Mouse (Mus musculus) heart, embryonic 16.5 days (tissue): ENCODE measurements around the gene Fam122b. TPM values are rescaled to one million over a fixed set of nuclear protein-coding genes. Genes with fewer than 3 reads are reported as not detected.

ENCODE experiments used
- ATAC-seq: fragments of 200-750 bp; cut with Nextera tagmentation; replicated peaks from 2 replicates; pipeline ENCODE4 v1.8.0; 2017; ENCODE audit warnings: moderate number of reproducible peaks; ENCODE audit not compliant: insufficient read depth, low FRiP score; ENCODE audit errors: extremely low read depth
- H3K27ac ChIP-seq: fragments of 300-500 bp; sonication (generic); 2 replicates; pipeline ENCODE4 v1.5.1; 2014; ENCODE audit warnings: mild to moderate bottlenecking, low read length, control low read depth, moderate library complexity
- H3K27me3 ChIP-seq: fragments of 300-500 bp; sonication (generic); 2 replicates; pipeline ENCODE4 v1.6.1; 2014; ENCODE audit warnings: low read length, mixed read lengths; ENCODE audit not compliant: control insufficient read depth, insufficient read depth
- H3K36me3 ChIP-seq: fragments of 300-500 bp; sonication (generic); 2 replicates; pipeline ENCODE4 v1.6.1; 2014; ENCODE audit not compliant: control insufficient read depth, insufficient read depth
- H3K4me1 ChIP-seq: fragments of 300-500 bp; sonication (generic); 2 replicates; pipeline ENCODE4 v1.6.1; 2014; ENCODE audit warnings: low read length, mixed read lengths; ENCODE audit not compliant: control insufficient read depth, insufficient read depth
- H3K4me2 ChIP-seq: fragments of 300-500 bp; sonication (generic); 2 replicates; pipeline ENCODE4 v1.6.1; 2014; ENCODE audit warnings: low read depth, mild to moderate bottlenecking, control low read depth, low read length
- H3K4me3 ChIP-seq: fragments of 300-500 bp; sonication (generic); 2 replicates; pipeline ENCODE4 v1.5.1; 2014; ENCODE audit warnings: mild to moderate bottlenecking, control low read depth, low read length
- H3K9ac ChIP-seq: fragments of 300-500 bp; sonication (generic); 2 replicates; pipeline ENCODE4 v1.6.1; 2014; ENCODE audit warnings: low read length, control low read depth
- H3K9me3 ChIP-seq: fragments of 300-500 bp; sonication (generic); replicated peaks from 2 replicates; pipeline ENCODE4 v1.6.1; 2016; ENCODE audit warnings: low read length; ENCODE audit not compliant: control insufficient read depth
- WGBS: fragments of 180-500 bp; shearing (Covaris S2); extraction: QIAGEN DNeasy Blood & Tissue Kit; methylation state at CpG from one replicate; pipeline ENCODE4 v1.1.7; 2014; 5-methylcytosine and 5-hydroxymethylcytosine counted together
- polyA plus RNA-seq: library from polyadenylated mRNA; unstranded; fragments of >200 nt; fragmentation: Nextera tagmentation; extraction: Ambion mirVana; gene quantifications from 2 replicates; pipeline ENCODE4 v1.2.1, GENCODE M21; 2015

The Fam122b gene
- polyA plus RNA-seq, 1 experiment from 2014 or later = 24.5 TPM

DNA sequence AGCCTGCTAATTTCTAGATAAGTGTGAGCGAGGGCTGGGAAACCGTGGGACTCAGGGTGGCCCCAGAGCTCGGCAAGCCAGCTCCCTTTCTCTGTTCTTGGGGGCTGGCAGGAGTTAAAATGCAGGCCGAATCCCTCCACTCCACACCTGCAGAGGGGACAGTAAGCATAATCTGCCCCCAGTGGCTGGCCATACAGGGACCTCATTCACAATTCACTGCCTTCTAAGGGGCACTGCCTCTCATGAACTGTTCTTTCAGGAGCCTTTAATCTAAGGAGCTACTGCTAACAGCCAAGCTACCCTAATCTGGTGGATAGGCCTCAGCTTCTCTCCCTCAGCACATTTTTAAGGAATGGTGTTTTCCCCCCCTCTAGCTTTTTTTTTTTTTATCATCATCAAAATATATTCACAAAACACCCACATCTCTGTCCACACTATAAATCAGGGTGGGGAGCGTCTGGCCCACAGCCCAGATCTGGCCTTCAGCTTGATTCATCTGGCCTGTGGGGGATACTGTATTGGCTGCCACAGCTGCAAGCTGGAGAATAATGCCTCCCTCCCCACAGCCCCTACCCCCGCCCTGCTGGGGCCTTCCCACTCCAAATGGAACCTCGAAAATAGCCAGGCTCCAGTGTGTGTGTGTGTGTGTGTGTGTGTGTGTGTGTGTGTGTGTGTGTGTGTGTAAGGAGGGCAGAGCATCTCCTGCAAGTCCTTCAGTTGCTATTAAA lies 57.7 kb downstream of the Fam122b start:
- H3K4me1 ChIP-seq = peaks cover 33% of the 10 kb centered on the region
- H3K9me3 ChIP-seq = no peaks in the 10 kb centered on the region
- H3K27me3 ChIP-seq = no peaks in the 10 kb centered on the region
- H3K4me3 ChIP-seq = no peak overlapping the region
- H3K27ac ChIP-seq = peak overlapping the region; percentile 88
- 38% methylated on average over 7 of the region's 7 CpGs for WGBS
- peak; percentile 75 for ATAC-seq
- no peak overlapping the region for H3K4me2 ChIP-seq
- no peaks in the 10 kb centered on the region for H3K36me3 ChIP-seq
- H3K9ac ChIP-seq = no peak overlapping the region

DNA sequence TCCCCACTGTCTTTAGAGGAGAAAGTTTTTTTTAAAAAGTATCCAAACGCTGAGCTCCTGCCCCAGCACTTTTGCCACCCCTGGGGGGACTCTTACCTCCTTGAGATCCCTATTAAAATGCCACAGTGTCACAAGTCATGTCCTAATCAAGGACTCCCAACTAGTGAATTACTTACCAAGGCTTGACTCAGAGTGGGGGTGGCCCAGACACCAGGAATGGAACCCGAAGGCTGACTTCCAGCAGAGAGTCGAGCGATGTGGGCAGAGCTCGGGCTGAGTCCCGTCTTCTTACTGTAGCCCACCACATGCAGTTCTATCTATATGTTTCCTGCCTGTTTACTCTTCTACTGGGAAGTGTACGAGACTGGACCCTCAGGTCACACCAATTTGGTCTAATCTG lies 60.2 kb downstream of the Fam122b start:
- ATAC-seq = no peak; the same call in 1 of the 2 replicates
- H3K9ac ChIP-seq = peak overlapping the region; percentile 29; the same call in 1 of the 2 replicates
- H3K27ac ChIP-seq = peak overlapping the region; percentile 74
- H3K27me3 ChIP-seq = no peaks in the 10 kb centered on the region
- H3K4me2 ChIP-seq = no peak overlapping the region
- peaks cover 27% of the 10 kb centered on the region for H3K4me1 ChIP-seq
- no peak overlapping the region for H3K4me3 ChIP-seq
- no peaks in the 10 kb centered on the region for H3K36me3 ChIP-seq
- WGBS = 57% methylated on average over 7 of the region's 7 CpGs
- H3K9me3 ChIP-seq = no peaks in the 10 kb centered on the region

DNA sequence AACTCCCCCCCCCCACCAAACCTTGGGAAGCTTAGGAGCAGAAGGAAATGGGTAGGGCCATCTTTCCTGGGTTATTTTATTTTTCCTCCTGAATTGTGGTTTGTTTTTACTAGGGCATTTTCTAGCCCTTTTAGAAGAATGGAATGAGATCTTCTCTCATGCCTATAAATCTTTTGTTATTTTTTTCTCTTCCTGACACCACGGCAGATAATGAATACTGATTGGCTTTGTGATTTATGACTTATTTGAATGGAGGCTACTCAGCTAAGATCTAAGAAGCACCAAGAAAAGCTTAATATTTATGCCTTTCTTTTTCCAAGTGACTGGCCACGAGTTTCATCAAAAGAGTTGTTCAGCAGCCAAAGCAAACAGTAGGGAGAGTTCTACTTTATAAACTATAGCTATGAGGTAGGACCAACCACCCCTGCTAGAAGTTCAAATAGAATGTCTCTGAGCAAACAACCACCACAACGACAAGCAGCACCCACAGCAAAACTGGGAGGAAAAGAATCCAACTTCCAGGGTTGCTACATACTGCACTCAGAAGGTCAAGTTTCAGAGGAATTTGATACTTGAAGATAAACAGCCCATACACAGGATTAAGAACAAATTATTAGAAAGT lies 64.8 kb downstream of the Fam122b start:
- no peaks in the 10 kb centered on the region for H3K36me3 ChIP-seq
- H3K4me1 ChIP-seq = peaks cover 15% of the 10 kb centered on the region
- WGBS = 47% methylated on average over 3 of the region's 3 CpGs
- no peak overlapping the region for H3K4me3 ChIP-seq
- no peak overlapping the region for H3K4me2 ChIP-seq
- no peak overlapping the region for H3K27ac ChIP-seq
- no peak for ATAC-seq
- no peak overlapping the region for H3K9ac ChIP-seq
- H3K27me3 ChIP-seq = no peaks in the 10 kb centered on the region
- H3K9me3 ChIP-seq = no peaks in the 10 kb centered on the region

DNA sequence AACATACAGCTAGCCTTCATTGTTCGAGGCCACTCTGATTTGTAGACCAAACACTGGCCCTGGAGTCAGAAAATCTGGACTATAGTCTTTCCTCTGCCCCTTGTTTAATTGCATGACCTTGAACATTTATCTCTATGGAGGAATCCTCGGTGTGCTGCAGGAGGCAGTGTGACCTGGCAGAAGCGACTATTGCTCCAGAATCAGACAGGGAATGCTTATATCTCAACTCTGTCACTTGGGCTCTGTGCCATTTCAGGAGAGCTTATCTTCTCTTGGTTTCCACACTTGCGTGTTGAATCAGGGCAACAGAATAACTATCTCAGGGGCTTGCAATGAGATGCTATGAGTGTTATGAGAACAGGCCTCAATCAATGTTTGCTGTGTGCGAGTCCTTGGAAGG lies 68.0 kb downstream of the Fam122b start:
- Histone ChIP-seq H3K4me1 (0 out of 2 replicates have a peak, but pooled peaks cover 3% of the 10 kb centered on the region), H3K4me3 (no peak overlapping the region), H3K9me3 (no peaks in the 10 kb centered on the region), H3K9ac (no peak overlapping the region), H3K36me3 (no peaks in the 10 kb centered on the region), H3K4me2 (no peak overlapping the region), H3K27me3 (no peaks in the 10 kb centered on the region), H3K27ac (peak overlapping the region; percentile 58)
- no peak for ATAC-seq
- 36% methylated on average over 5 of the region's 5 CpGs for WGBS

DNA sequence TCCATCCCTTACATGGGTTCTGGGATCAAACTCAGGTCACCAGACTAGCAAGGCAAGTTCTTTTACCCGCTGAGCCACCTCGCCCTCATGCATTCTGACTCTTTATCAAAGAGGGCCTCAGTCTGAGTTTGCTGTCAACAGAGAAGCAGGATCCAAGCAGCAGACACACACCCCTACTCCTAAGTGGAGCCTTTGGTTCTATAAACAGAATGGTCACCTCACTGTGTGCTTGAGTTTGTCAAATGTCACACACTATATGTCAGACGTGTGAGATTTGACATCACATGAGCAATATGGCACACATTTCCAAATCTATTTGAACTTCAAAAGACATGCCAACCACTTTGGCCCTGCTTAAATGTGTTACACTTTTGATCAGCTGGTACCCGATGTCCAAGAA lies 71.9 kb downstream of the Fam122b start:
- Histone ChIP-seq H3K27me3 (no peaks in the 10 kb centered on the region), H3K9me3 (no peaks in the 10 kb centered on the region), H3K4me1 (0 out of 2 replicates have a peak, but pooled peaks cover 3% of the 10 kb centered on the region), H3K27ac (peak overlapping the region; percentile 83), H3K4me3 (no peak overlapping the region), H3K9ac (no peak overlapping the region), H3K4me2 (no peak overlapping the region), H3K36me3 (no peaks in the 10 kb centered on the region)
- peak; percentile 95 for ATAC-seq
- 33% methylated on average over 4 of the region's 4 CpGs for WGBS

DNA sequence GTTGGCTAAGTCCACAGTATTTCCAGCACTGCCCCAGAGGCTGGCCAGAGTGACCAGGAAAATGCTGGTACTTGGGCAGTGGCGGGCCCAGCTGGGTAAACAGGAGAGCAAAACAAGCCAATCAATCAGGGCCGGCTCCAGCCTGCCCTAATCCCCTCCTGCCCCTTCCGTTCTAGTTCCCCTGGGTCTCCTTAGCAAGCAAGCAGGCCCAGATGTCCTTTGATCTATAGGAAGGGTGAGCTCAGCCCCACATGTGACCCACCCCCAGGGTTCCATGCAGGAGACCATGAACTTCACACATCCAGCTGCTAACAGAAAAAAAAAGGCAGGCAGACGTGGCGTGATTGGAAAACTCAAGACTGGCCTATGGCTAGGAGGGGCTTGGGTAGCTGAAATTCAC lies 73.2 kb downstream of the Fam122b start:
- no peak overlapping the region for H3K4me2 ChIP-seq
- H3K9me3 ChIP-seq = no peaks in the 10 kb centered on the region
- no peaks in the 10 kb centered on the region for H3K36me3 ChIP-seq
- H3K9ac ChIP-seq = no peak overlapping the region
- H3K4me3 ChIP-seq = no peak overlapping the region
- H3K27me3 ChIP-seq = no peaks in the 10 kb centered on the region
- no peaks in the 10 kb centered on the region for H3K4me1 ChIP-seq
- ATAC-seq = no peak
- peak overlapping the region; percentile 78 for H3K27ac ChIP-seq
- WGBS = 63% methylated on average over 5 of the region's 5 CpGs

Other genes with a start within 250 kb of the Fam122b start
- 4.6 and 6.2 TPM in 2 replicates for gene Plac1, start 29.7 kb downstream of the Fam122b start, polyA plus RNA-seq
- gene Fam122c, start 3.6 kb upstream of the Fam122b start, polyA plus RNA-seq = not detected in 2 replicates
- gene Mospd1, start 100.7 kb upstream of the Fam122b start, polyA plus RNA-seq = 56.9 and 71.6 TPM in 2 replicates
- gene Etd, start 165.1 kb upstream of the Fam122b start, polyA plus RNA-seq = not detected in 2 replicates